Mouse (Mus musculus): ENCODE measurements around the gene Cbln1.

Cbln1 gene

DNA sequence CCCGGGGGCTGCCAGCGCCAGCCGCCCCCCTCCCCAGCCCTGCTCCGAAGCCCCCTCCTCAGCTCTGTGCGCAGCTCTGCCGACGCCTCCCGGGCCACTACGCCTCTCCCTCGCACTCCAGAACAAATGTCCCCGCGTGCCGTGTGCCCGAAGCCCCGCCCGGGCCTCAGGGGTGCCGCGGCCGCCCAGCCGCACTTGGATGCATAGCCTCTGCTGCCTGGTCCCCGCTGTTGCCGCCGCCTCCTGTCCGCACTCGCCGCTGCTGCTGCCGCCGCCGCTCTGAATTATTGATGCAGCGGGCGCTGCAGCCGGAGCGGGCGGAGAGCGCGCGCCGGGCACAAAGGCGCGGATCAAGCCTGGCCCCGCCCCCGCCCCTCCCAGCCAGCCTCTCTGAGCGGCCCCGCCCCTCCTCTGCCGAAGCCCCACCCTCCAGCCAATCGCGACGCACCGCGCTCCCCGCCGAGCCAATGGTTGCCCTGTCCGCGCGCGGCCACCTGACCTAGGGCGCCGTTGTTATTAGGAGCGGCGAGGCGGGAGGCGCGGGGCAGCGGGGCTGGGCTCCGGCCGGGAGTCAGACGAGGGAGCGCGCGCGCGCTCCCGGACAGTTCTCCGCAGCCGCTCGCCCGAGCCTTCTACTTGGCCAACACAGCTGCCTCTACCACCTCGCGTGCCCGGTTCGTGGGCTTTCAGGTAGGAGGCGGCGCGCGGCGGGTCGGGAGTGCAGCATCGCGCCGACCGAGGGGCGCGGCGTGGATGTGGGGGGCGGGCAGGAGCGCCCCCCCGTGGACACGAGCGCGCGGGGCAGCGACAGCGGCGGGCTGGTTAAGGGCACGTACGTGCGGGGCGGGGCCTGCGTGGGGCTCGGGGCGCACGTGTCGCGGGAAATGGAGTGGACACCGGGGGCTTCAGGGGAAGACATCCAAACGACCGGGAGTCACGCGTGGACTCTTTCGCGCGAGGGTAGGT is at the start of gene Cbln1:
Gene Cbln1, minus strand, starts transcription at position 339 of the 966 bp plus-strand sequence.
- DNase-seq: peak; percentile 94

DNA sequence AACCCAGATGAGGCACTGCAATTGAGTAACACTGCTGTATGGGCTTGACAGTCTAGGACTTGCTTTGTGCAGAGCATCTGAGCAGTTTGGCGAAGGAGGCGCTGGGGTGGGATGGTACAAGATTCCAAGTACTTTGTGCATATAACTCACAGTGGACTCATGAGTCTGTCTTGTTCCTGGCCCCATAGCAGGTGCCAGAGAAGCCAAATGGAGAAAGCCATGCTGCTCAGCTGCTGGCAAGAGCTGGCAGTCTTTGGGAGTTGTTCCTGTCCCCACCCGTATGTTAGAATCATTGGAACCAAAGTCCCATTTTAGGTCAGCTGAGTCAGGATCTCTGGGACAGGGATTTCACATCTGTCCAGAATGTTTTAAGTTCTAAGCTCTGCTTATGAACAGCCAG is 44.7 kb upstream of the Cbln1 start:
- DNase-seq: no peak

DNA sequence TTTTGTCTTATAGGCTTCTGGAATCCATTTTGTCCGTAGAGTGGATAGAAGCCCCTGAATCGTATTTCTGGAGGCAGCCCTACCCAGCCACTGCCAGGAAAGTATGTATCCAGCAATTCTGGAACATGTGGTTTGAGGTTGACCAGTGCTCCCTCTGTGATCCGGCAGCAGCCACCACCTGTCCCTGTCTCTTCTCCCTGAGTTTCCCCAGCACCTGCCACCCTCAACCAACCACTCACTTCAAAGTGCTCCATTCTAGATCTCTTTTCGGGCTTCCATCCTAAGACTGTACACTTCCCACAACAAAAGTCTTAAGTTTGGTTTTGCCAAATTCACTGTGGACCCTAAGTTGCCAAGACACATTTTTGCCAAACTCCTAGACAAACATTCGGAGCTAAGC is 41.4 kb upstream of the Cbln1 start:
- no peak for DNase-seq

DNA sequence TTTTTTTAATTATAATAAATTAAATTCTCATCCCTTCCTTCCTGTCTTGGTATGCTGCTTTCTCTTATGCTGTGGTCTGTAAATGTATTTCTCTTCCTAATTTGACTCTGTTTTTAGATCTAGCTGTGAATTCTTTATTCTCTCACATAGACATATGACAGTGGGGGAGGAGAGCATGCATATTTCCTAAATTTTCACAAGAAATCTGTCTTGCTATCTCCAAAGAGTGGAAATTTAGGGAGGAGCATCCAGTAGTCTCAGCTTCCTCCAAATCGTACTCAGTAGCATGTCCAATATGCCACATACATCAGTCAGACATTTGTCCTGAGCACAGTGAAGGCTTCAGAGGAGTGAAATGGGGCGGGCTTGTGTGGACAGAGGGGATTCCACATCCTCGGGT is 40.9 kb upstream of the Cbln1 start:
- no peak for DNase-seq

GRCm38 (mm10) chr8:87512636-87513035 is 40.2 kb upstream of the Cbln1 start:
- no peak for DNase-seq

DNA sequence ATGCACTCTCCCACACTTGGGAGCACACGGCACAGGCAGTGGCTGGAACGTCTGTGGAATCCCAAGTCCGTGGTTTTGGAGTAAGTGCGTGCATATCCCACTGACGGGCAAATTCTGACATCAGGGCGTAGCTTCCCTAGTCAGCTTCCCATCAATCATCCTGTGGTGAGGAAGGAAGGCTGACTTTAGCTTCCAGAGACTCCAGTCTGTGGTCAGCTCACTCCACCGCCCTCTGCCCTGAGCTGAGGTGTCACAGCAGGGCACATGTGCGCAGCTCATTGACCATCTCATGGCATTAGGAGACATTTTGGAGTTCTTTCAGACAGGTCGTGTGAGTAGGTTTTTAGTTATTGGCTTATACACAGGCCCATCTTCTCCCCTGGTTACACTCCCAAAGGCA is 34.6 kb upstream of the Cbln1 start:
- DNase-seq: no peak

DNA sequence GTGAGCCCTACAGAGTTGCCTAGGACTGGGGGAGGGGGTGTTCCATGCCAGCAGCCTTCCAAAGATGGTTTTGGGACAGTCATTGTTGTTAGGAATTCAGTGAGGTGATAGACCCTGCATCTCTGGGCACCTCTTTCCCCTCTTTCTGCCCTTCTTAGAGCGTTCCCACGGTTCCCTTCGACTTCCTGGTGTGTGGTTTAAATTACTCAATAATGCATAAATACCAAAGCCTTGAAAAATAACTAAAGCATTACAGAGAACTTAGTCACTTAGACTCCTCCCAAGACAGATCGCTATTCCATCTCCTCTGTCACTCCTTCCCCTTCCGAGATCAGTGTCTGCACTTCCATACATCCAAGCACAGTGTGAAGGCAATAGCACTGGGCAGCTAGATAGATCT is 32.0 kb upstream of the Cbln1 start:
- no peak for DNase-seq

GRCm38 (mm10) chr8:87502684-87503083 is 30.3 kb upstream of the Cbln1 start:
- no peak for DNase-seq

DNA sequence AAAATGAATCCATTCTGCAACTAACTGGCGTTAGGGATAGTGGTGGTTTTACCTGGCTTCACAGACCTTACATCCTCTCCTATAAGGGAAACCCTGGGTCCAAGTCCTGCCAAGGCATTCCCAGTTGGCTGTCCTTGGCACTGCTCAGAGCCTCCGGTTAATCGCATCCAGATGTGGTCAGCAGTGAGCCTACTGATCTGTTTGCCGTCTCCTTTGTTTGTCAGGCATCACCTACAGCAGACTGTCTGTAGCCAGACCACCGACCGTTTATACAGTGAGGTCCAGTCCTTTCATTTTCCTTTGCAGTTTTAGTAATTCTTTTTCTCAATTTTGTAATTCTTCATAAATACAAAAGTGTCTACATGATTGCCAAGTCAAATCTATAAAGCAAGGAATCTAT is 25.2 kb upstream of the Cbln1 start:
- no peak for DNase-seq

DNA sequence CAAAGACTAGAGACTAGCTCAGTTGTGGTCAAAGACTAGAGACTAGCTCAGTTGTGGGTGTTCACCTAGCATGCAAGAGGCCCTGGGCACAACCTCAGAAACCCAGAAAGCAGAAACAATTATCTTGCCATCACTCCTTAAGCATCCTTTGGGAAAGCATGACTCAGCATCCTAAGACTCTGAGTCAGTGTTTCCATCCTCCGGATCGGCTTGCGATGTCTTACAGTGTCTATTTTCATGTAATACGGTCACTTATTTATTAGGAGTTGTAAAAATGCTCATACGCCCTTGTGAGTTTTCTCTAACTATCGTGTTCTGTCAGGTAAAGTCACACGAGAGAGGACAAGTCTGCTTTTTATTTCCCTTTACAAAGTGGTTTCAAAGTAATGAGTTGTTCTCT is 24.1 kb upstream of the Cbln1 start:
- DNase-seq: no peak

DNA sequence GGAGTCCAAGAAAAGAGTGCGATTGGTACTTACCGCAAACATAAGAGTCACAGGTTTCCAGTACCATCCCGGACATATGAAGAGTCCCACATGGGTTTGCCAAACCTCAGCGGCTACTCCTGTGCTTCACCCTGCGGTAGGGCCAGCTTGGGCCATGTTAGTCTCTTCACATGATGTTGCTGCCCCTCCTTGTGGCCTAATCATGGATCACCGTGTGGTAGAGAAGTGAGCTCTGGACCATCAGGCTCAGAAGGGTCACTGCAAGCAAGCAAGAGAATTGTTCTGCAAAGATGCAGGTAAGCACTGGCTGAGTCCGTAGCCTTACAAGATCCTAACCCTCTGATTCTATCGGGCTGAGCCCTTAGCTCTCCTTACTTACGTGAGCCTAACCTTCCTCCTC is 22.5 kb upstream of the Cbln1 start:
- DNase-seq: no peak

GRCm38 (mm10) chr8:87489841-87490415 is 17.5 kb upstream of the Cbln1 start:
- DNase-seq: no peak

DNA sequence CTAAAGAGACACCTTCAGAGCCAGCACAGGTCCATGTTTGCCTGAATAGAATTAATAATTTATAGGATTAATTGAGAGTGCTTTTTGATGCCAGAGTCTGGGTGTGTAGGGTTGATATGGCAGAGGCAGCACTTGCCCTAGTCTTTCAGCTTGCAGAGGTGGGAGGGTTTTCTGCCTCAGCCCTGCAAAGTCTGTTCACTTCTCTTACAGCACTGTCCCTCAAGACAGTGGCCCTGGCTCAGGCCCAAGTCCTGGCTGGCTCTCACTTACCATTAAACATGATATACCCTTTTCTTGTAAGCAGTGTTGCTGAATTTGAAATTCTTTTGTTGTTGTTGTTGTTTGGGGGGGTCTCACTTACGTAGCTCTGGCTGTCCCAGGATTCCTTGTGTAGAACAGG is 9.0 kb upstream of the Cbln1 start:
- DNase-seq: no peak

- DNase-seq: no peak
Measured at GRCm38 (mm10) chr8:87478221-87478620, 5.8 kb upstream of the Cbln1 start.

DNA sequence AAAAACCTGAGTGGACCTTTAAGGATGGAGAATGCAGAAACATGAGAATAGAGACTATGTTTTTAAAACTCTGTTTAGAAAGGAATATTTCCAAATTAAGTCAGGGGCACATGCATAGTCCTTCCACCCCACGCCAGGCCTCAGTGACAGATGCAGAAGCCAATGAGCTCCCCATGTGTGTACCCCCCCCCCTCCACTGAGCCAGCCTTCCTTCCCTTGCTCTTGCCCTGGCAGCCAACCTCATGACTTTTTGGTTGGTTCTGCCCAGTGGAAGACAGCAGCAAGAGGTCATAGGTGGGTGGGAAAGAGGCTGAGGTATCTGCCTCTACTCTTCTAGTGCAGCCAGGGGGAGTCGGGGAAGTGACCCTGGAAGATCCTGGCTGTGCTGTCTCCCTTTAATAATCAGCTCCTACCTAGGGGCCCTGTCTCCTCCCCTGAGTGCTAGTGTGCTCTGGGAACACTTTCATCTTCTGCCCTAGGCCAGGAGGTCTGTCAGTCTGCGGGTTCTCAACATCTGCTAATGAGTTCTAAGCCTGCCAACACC is 4.8 kb upstream of the Cbln1 start:
- no peak for DNase-seq

- no peak for DNase-seq
Measured at GRCm38 (mm10) chr8:87475551-87475950, 3.1 kb upstream of the Cbln1 start.

GRCm38 (mm10) chr8:87474379-87474778 is 2.0 kb upstream of the Cbln1 start:
- no peak for DNase-seq

- no peak for DNase-seq
Measured at GRCm38 (mm10) chr8:87473940-87474339, 1.5 kb upstream of the Cbln1 start.

DNA sequence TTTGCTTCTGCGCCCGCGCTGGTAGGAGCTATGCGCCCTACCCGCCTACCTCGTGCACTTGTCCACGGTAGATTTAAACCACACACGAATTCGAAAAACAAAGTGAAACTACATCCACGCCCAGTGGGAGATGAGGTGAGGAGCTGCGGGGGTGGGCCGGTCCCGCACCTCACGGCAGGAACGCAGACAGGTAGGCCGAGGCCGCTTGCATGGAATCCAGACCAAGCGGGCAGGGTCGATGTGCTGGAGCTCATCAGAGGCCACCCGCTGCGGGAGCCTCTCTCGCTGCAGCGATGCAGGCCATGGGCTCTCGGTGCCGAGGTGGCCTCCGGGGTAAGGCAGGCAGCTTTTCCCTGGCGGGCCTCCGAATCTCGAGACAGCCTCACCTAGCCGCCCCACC is 905 bp upstream of the Cbln1 start:
- DNase-seq: peak; percentile 13

DNA sequence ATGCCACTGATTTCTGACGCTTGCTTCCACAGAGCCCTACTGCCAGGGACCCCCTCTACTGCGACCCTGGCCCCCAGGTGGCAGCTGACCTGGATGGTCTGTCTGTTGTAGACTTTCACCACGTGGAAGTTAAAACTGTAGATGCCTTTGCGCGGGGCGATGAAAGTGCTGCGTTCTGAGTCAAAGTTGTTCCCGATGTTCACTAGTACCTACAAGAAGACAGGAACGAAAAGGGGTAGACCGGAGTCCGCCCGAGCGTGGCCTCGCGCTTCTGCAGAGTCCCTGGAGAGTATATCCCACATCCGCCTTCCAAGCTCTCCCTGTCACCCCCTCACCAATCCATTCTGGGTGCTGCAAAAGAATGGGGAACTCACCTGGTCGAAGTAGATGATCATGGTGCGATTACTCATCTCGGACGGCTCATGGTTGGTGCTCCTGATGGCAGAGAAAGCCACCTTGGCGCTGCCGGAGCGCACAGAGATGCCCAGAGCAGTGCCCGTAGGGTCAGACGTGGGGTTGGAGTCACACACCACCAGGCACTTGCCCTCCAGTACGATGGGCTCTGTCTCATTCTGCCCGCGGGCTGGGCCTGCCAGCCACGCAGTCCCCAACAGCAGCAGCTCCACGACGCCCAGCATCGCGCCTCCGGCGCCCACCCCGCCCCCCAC is 672 bp downstream of the Cbln1 start:
- peak; percentile 15 for DNase-seq

DNA sequence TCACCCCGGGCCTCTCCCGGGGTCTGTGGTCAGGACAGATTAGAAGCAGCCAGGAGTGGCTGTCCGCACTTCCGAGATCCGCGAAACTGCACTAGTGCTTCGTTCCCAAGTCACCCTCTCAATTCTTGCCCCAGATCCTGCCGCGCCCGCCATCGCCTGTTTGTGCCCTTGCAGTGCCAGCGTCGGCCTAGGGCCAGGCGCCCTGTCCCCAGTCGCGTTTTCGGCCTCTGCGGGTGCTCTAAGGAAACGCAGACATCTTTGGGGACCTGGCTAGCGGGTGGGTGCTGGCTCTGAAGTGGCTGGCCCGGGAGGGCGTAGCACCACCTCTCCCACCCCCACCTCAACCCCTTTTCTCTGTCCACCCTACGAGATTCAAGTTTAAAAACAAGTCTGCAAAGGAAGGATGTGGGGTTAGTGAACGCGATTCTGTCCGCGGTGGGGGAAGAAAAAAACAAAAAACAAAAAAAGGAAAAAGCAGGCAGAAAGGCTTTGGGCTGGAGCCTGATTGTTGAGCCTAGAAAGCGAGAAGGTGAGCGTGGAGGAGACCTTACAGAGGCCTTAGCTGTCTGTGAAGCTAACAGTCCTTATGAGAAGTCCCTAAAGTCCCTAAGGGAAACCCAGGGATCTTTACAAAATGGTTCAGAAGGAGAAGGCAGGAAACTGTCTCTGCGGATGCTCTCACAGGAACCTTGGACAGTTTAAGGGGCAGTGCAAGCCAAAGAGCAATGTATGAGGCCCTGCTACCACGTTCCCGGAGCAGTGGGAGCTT is 1.4 kb downstream of the Cbln1 start:
- no peak for DNase-seq

DNA sequence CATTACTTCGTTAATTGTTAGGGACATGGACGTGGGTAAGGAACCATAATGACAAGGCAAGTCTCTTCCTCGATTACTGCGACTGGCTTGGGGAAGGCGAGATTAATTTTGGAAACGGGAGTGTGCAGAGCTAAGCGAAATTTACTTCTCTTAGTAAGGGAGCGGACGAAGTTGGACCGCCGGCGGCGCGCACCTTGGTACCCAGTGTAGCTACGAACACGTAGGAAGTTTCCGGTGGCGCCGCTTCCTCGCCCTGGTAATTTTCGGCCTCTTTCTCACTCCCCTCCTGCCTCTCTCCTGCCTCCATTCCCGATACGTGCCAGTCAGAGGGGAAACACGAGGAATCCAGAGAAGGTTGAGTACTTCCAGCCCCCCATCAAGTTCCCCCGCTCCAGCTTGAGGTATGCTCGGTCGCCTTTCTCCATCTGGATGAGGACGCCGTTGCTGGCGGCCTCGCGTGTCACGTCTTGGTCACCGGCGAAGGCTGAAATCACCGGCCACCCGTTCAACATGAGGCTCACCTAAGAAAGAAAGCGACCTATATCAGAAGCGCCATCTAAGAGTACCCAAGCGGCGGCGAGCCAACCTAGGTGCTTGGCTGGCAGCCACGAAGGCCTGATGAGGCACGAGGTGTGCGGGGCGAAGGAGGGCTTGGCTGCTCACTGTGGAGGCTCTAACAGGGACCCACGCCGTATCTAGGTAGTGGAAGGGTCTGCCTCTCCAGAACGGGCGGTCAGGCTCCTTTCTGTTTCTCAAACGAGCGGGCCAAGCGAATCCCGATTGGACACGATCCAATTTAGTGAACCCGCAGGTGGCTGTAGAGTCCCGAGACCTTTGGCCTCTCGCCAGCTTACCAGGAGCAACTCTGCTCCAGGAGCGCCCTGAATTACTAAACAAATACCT is 2.2 kb downstream of the Cbln1 start:
- peak; percentile 48 for DNase-seq

Measured in kidney, postnatal 10 days (tissue).